Mouse (Mus musculus): ENCODE measurements around the gene 4931406P16Rik. TPM values are rescaled to one million over a fixed set of nuclear protein-coding genes. Genes with fewer than 3 reads are reported as not detected.
A peak's percentile ranks its signal among the peaks of the same experiment; 100 is the strongest.

4931406P16Rik gene
- polyA plus RNA-seq, 1 experiment from 2014 or later = 25.2 TPM

GRCm38 (mm10) chr7:34233909-34234609 lies 79.3 kb downstream of the 4931406P16Rik start:
- Histone ChIP-seq H3K27ac (peak overlapping the region; percentile 93), H3K9me3 (no peaks in the 10 kb centered on the region), H3K27me3 (ENCODE audit: insufficient read depth, poor library complexity, severe bottlenecking) (no peaks in the 10 kb centered on the region), H3K4me3 (peak overlapping the region; percentile 57), H3K4me1 (replicated peaks) (peaks cover 28% of the 10 kb centered on the region), H3K36me3 (peaks cover 32% of the 10 kb centered on the region)
- DNase-seq (ENCODE audit: low spot score) = peak; percentile 99
- WGBS = under 1% methylated on average over 46 of the region's 46 CpGs

DNA sequence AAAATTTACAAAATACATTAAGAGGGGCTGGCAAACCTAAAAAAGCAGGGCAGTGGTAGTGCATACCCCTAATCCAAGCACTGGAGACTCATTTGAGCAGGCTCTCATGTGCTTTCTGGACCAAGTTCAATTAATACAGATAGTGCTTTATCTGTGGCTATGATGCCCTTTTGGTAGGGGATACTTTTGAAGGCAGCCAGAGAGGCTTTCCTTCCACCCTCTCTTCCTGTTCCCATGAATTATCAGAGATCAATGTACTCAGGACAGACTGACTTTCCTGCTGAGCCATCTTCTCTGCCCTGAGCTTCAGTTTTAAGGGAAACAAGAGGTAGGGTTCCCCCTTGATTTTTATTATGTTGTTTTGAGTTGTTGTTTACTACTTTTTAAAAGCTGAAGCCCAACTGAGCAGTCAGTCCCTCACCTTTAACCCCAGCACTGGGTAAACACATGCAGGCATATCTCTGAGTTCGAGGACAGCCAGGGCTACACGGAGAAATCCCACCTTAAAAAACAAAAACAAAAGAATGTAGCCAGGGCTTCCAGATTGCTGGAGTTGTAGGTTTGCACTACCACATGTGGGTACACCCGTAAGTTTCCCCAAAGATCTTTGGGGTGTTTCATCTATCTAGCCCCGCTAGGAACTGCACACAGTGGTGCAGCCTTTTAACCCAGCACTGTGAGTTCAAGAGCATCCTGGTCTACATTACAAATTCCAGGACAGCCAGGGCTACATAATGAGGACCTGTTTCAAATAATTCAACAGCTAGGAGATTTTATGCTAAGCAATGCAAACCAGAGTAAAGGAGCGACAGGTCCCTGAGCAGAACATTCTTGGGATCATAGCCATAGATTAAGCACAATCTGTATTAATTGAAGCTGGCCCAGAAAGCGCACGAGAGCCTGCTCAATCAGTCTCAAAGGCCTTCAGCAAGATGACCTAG lies 80.3 kb downstream of the 4931406P16Rik start:
- H3K4me3 ChIP-seq = peak overlapping the region; percentile 57
- DNase-seq (ENCODE audit: low spot score) = no peak
- H3K4me1 ChIP-seq (replicated peaks) = peaks cover 38% of the 10 kb centered on the region
- WGBS = 45% methylated on average over 7 of the region's 7 CpGs
- H3K27ac ChIP-seq = peak overlapping the region; percentile 93
- no peaks in the 10 kb centered on the region for H3K27me3 ChIP-seq (ENCODE audit: insufficient read depth, poor library complexity, severe bottlenecking)
- H3K9me3 ChIP-seq = no peaks in the 10 kb centered on the region
- H3K36me3 ChIP-seq = peaks cover 29% of the 10 kb centered on the region

DNA sequence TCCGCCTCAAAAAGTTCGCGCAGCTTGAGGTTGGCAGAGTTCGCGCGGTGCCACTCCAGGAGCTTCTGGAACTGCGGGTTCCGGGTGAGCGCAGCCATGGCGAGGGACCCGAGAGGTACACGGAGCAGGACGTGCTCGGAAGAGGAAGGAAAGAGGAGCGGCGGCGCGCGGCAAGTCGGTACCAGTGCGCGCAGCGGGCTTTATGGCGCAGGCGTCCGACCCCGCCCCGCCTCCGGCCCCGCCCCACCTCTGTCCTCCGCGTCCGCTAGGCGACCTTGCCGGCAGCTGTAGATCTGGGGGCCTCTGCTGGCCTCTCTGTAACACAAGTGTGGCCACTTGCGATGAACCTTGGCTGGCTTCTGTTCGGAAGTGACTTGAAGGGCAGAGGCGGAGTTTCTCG lies 83.2 kb downstream of the 4931406P16Rik start, which contains the start of gene Gpi1:
TSS of gene Gpi1 (minus strand) at position 221 of the 400 bp plus-strand sequence.
- WGBS = 0% methylated on average over 39 of the region's 39 CpGs
- peaks cover 53% of the 10 kb centered on the region for H3K4me1 ChIP-seq (replicated peaks)

GRCm38 (mm10) chr7:34229691-34230111 lies 83.7 kb downstream of the 4931406P16Rik start:
- Histone ChIP-seq H3K27me3 (ENCODE audit: insufficient read depth, poor library complexity, severe bottlenecking) (no peaks in the 10 kb centered on the region), H3K27ac (peak overlapping the region; percentile 92), H3K9me3 (no peaks in the 10 kb centered on the region), H3K4me3 (peak overlapping the region; percentile 69), H3K36me3 (peaks cover 41% of the 10 kb centered on the region), H3K4me1 (replicated peaks) (peaks cover 49% of the 10 kb centered on the region)
- 1% methylated on average over 19 of the region's 19 CpGs for WGBS
- DNase-seq (ENCODE audit: low spot score) = peak; percentile 70

More for the DNA sequence above, 83.2 kb downstream of the 4931406P16Rik start, which contains the start of gene Gpi1:
- H3K27me3 ChIP-seq (ENCODE audit: insufficient read depth, poor library complexity, severe bottlenecking) = no peaks in the 10 kb centered on the region
- H3K4me3 ChIP-seq = peak within 1 kb of the TSS; percentile 69
- H3K27ac ChIP-seq = peak within 1 kb of the TSS; percentile 92
- H3K9me3 ChIP-seq = no peaks in the 10 kb centered on the region
- peaks cover 37% of the 10 kb centered on the region for H3K36me3 ChIP-seq
- DNase-seq (ENCODE audit: low spot score) = peak; percentile 92

GRCm38 (mm10) chr7:34229153-34229552 lies 84.2 kb downstream of the 4931406P16Rik start:
- H3K4me3 ChIP-seq = peak overlapping the region; percentile 69
- peaks cover 47% of the 10 kb centered on the region for H3K4me1 ChIP-seq (replicated peaks)
- H3K9me3 ChIP-seq = no peaks in the 10 kb centered on the region
- 21% methylated on average over 5 of the region's 5 CpGs for WGBS
- no peak for DNase-seq (ENCODE audit: low spot score)
- no peaks in the 10 kb centered on the region for H3K27me3 ChIP-seq (ENCODE audit: insufficient read depth, poor library complexity, severe bottlenecking)
- peaks cover 46% of the 10 kb centered on the region for H3K36me3 ChIP-seq
- H3K27ac ChIP-seq = peak overlapping the region; percentile 92

- peaks cover 44% of the 10 kb centered on the region for H3K4me1 ChIP-seq (replicated peaks)
- no peaks in the 10 kb centered on the region for H3K9me3 ChIP-seq
- H3K27ac ChIP-seq = peak overlapping the region; percentile 92
- H3K36me3 ChIP-seq = peaks cover 51% of the 10 kb centered on the region
- no peaks in the 10 kb centered on the region for H3K27me3 ChIP-seq (ENCODE audit: insufficient read depth, poor library complexity, severe bottlenecking)
- no peak for DNase-seq (ENCODE audit: low spot score)
- peak overlapping the region; percentile 69 for H3K4me3 ChIP-seq
- 66% methylated on average over 9 of the region's 9 CpGs for WGBS
Measured at GRCm38 (mm10) chr7:34228641-34229040, 84.7 kb downstream of the 4931406P16Rik start.

GRCm38 (mm10) chr7:34226846-34227245 lies 86.5 kb downstream of the 4931406P16Rik start:
- 93% methylated on average over 12 of the region's 12 CpGs for WGBS
- DNase-seq (ENCODE audit: low spot score) = no peak
- Histone ChIP-seq H3K27me3 (ENCODE audit: insufficient read depth, poor library complexity, severe bottlenecking) (no peaks in the 10 kb centered on the region), H3K4me3 (no peak overlapping the region), H3K4me1 (replicated peaks) (peaks cover 39% of the 10 kb centered on the region), H3K36me3 (peaks cover 69% of the 10 kb centered on the region), H3K9me3 (0 out of 2 replicates have a peak, but pooled peaks cover 4% of the 10 kb centered on the region), H3K27ac (no peak overlapping the region)

- Histone ChIP-seq H3K27me3 (ENCODE audit: insufficient read depth, poor library complexity, severe bottlenecking) (no peaks in the 10 kb centered on the region), H3K27ac (no peak overlapping the region), H3K4me1 (replicated peaks) (peaks cover 39% of the 10 kb centered on the region), H3K9me3 (0 out of 2 replicates have a peak, but pooled peaks cover 4% of the 10 kb centered on the region), H3K4me3 (no peak overlapping the region), H3K36me3 (peaks cover 76% of the 10 kb centered on the region)
- DNase-seq (ENCODE audit: low spot score) = no peak
- WGBS = 90% methylated on average over 8 of the region's 8 CpGs
Measured at GRCm38 (mm10) chr7:34226086-34226485, 87.3 kb downstream of the 4931406P16Rik start.

DNA sequence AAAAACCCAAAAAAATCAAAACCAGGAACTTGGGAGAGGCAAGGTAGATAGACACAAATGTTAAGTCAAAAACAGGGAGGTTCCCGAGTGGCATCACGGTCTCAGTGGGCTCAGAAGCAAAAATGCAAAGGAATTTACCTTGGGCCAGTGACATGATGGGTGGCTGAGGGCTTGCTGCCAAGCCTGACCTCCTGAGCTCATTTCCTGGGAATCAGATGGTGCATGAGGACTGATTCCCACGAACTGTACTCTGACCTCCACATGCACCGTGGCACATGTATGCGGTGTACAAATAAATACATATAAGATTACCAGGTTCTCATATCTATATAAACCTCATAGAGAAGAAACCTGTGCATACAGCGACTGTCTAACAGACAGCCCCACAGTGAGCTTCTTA lies 89.0 kb downstream of the 4931406P16Rik start:
- WGBS = 95% methylated on average over 6 of the region's 6 CpGs

GRCm38 (mm10) chr7:34222340-34222739 lies 91.0 kb downstream of the 4931406P16Rik start:
- peaks cover 8% of the 10 kb centered on the region for H3K4me1 ChIP-seq (replicated peaks)
- H3K36me3 ChIP-seq = peaks cover 99% of the 10 kb centered on the region
- no peaks in the 10 kb centered on the region for H3K27me3 ChIP-seq (ENCODE audit: insufficient read depth, poor library complexity, severe bottlenecking)
- H3K4me3 ChIP-seq = no peak overlapping the region
- WGBS = 93% methylated on average over 10 of the region's 10 CpGs
- 0 out of 2 replicates have a peak, but pooled peaks cover 4% of the 10 kb centered on the region for H3K9me3 ChIP-seq
- no peak overlapping the region for H3K27ac ChIP-seq
- DNase-seq (ENCODE audit: low spot score) = no peak

More for the DNA sequence above, 89.0 kb downstream of the 4931406P16Rik start:
- H3K27ac ChIP-seq = no peak overlapping the region
- peaks cover 28% of the 10 kb centered on the region for H3K4me1 ChIP-seq (replicated peaks)
- peaks cover 94% of the 10 kb centered on the region for H3K36me3 ChIP-seq
- no peak overlapping the region for H3K4me3 ChIP-seq
- H3K27me3 ChIP-seq (ENCODE audit: insufficient read depth, poor library complexity, severe bottlenecking) = no peaks in the 10 kb centered on the region
- H3K9me3 ChIP-seq = 0 out of 2 replicates have a peak, but pooled peaks cover 4% of the 10 kb centered on the region
- DNase-seq (ENCODE audit: low spot score) = no peak

GRCm38 (mm10) chr7:34221594-34222250 lies 91.6 kb downstream of the 4931406P16Rik start:
- no peak for DNase-seq (ENCODE audit: low spot score)
- Histone ChIP-seq H3K27me3 (ENCODE audit: insufficient read depth, poor library complexity, severe bottlenecking) (no peaks in the 10 kb centered on the region), H3K4me1 (replicated peaks) (peaks cover 2% of the 10 kb centered on the region; the same call in 1 of the 2 replicates), H3K36me3 (peaks cover 99% of the 10 kb centered on the region), H3K9me3 (0 out of 2 replicates have a peak, but pooled peaks cover 4% of the 10 kb centered on the region), H3K27ac (no peak overlapping the region), H3K4me3 (no peak overlapping the region)
- WGBS = 94% methylated on average over 9 of the region's 9 CpGs

GRCm38 (mm10) chr7:34218496-34218895 lies 94.9 kb downstream of the 4931406P16Rik start:
- no peak for DNase-seq (ENCODE audit: low spot score)
- 86% methylated on average over 1 of the region's 1 CpGs for WGBS
- no peak overlapping the region for H3K4me3 ChIP-seq
- peaks cover 100% of the 10 kb centered on the region for H3K36me3 ChIP-seq
- H3K9me3 ChIP-seq = 0 out of 2 replicates have a peak, but pooled peaks cover 4% of the 10 kb centered on the region
- no peaks in the 10 kb centered on the region for H3K27me3 ChIP-seq (ENCODE audit: insufficient read depth, poor library complexity, severe bottlenecking)
- H3K27ac ChIP-seq = no peak overlapping the region
- H3K4me1 ChIP-seq (replicated peaks) = no peaks in the 10 kb centered on the region

Measured in hindbrain, embryonic 10.5 days (tissue).